8 mouse cellular contexts compared by ENCODE assay signal in genomic region chr17:24839842-24840241, GRCm38 (mm10). TPM values are rescaled to one million over a fixed set of nuclear protein-coding genes. Genes with fewer than 3 reads are reported as not detected.
DNase-seq lines count a peak whose midpoint lies in the region; ATAC-seq and TF ChIP-seq lines count a peak whose summit lies in the region.

Gene Hagh (plus strand): TSS chr17:24840143.

- no peak within 1 kb of the TSS for H3K9ac ChIP-seq in intestine, embryonic 16.5 days (ENCODE audit: low read depth, low read length)

- TF ChIP-seq POLR2A in bone marrow macrophage, adult 2 months (IDR thresholded peaks at IDR 0.05; ENCODE audit: borderline replicate concordance, low read depth, low read length): no peak

- H3K4me1 ChIP-seq in bone marrow macrophage, adult 2 months (ENCODE audit: control insufficient read depth, insufficient read depth, low read length): peaks cover 12% of the 10 kb centered on the region
- no peaks in the 10 kb centered on the region for H3K4me1 ChIP-seq in intestine, embryonic 16.5 days (ENCODE audit: control insufficient read depth, insufficient read depth, low read length)
- no peaks in the 10 kb centered on the region for H3K4me1 ChIP-seq in midbrain, embryonic 10.5 days

- no peaks in the 10 kb centered on the region for H3K36me3 ChIP-seq in intestine, embryonic 16.5 days (ENCODE audit: control insufficient read depth, insufficient read depth, low read length)
- no peaks in the 10 kb centered on the region for H3K36me3 ChIP-seq in midbrain, embryonic 10.5 days

- no peak within 1 kb of the TSS for H3K27ac ChIP-seq in layer of hippocampus, adult 2 months
- no peak within 1 kb of the TSS for H3K27ac ChIP-seq in bone marrow macrophage, adult 2 months (ENCODE audit: insufficient read depth, low read depth, low read length)
- H3K27ac ChIP-seq in intestine, embryonic 16.5 days (ENCODE audit: low read length): no peak within 1 kb of the TSS
- no peak within 1 kb of the TSS for H3K27ac ChIP-seq in midbrain, embryonic 10.5 days (replicated peaks)

- no peak for ATAC-seq in intestine, embryonic 16.5 days

- H3K27me3 ChIP-seq in intestine, embryonic 16.5 days (replicated peaks; ENCODE audit: control insufficient read depth, insufficient read depth, low read length): no peaks in the 10 kb centered on the region; the same call in 1 of the 2 replicates
- H3K27me3 ChIP-seq in midbrain, embryonic 10.5 days (ENCODE audit: low read depth, poor library complexity, severe bottlenecking): peaks cover 6% of the 10 kb centered on the region

- no peak within 1 kb of the TSS for H3K4me2 ChIP-seq in intestine, embryonic 16.5 days (ENCODE audit: low read depth, low read length)

- DNase-seq in layer of hippocampus, adult 2 months (ENCODE audit: low spot score in 2 of 2): no peak
- DNase-seq in layer of hippocampus, adult 9-10 months (ENCODE audit: low spot score): no peak
- no peak for DNase-seq in gastrocnemius, postnatal 4 days (ENCODE audit: low spot score in 2 of 2)
- no peak for DNase-seq in midbrain, embryonic 10.5 days (ENCODE audit: low spot score)
- DNase-seq in testis, postnatal 10 days (ENCODE audit: low spot score): no peak
- DNase-seq in adipocyte (ENCODE audit: low spot score): no peak

- WGBS in intestine, embryonic 16.5 days: 65% methylated on average over 8 of the region's 8 CpGs
- 78% methylated on average over 8 of the region's 8 CpGs for WGBS in midbrain, embryonic 10.5 days

- TF ChIP-seq CTCF in layer of hippocampus, adult 2 months (conservative IDR thresholded peaks at IDR 0.05): no peak
- no peak for TF ChIP-seq CTCF in bone marrow macrophage, adult 2 months (IDR thresholded peaks at IDR 0.05; ENCODE audit: low read depth, low read length)

- H3K9me3 ChIP-seq in intestine, embryonic 16.5 days (ENCODE audit: control insufficient read depth, low read length): no peaks in the 10 kb centered on the region
- H3K9me3 ChIP-seq in midbrain, embryonic 10.5 days (replicated peaks): no peaks in the 10 kb centered on the region

- no peak within 1 kb of the TSS for H3K4me3 ChIP-seq in layer of hippocampus, adult 2 months
- no peak within 1 kb of the TSS for H3K4me3 ChIP-seq in bone marrow macrophage, adult 2 months (ENCODE audit: insufficient read depth, low read length)
- H3K4me3 ChIP-seq in intestine, embryonic 16.5 days (ENCODE audit: low read length): no peak within 1 kb of the TSS
- H3K4me3 ChIP-seq in midbrain, embryonic 10.5 days: no peak within 1 kb of the TSS

RNA-seq across cellular contexts. Expression of gene Hagh, which starts in this region (rescaled TPM):
- 100 to 1,000 TPM; 135 to 137 TPM for total RNA-seq in layer of hippocampus, adult 2 months (2021)
- polyA plus RNA-seq in bone marrow macrophage, adult 2 months (2012; ENCODE audit: insufficient read depth, insufficient read length, missing spikeins): 39.7 and 44.9 TPM in 2 replicates
- total RNA-seq in gastrocnemius, postnatal 4 days (2021): 10 to 100 TPM; 65.5 to 68.8 TPM
- 86.5 and 95.5 TPM in 2 replicates for polyA plus RNA-seq in intestine, embryonic 16.5 days (2015; fragmentation: Nextera tagmentation; extraction: Ambion mirVana)
- polyA plus RNA-seq in midbrain, embryonic 10.5 days (2016; fragmentation: Nextera tagmentation; extraction: Ambion mirVana): 28.5 and 29.3 TPM in 2 replicates
